Mouse (Mus musculus) CH12.LX (cell line): ENCODE measurements around the gene Tcf7l1. TPM values are rescaled to one million over a fixed set of nuclear protein-coding genes. Genes with fewer than 3 reads are reported as not detected.

Experiments used
- DNase-seq: peaks from one replicate; pipeline ENCODE4 v3.0.0-alpha.2; 2013; ENCODE audit errors: extremely low read depth
- H3K27ac ChIP-seq: 2 replicates; pipeline ENCODE4 v1.5.1; 2012; ENCODE audit warnings: low read depth, mild to moderate bottlenecking, control low read depth, moderate library complexity; ENCODE audit not compliant: insufficient read depth
- H3K27me3 ChIP-seq: replicated peaks from 2 replicates; pipeline ENCODE3; 2012; ENCODE audit warnings: inconsistent platforms
- H3K36me3 ChIP-seq, 2 experiments: replicated peaks in 1 of 2; 2 replicates each; pipeline versions ENCODE3 to v1.6.1; 2012; ENCODE audit warnings: inconsistent platforms in 1 of 2, low read length in 1 of 2, mild to moderate bottlenecking in 1 of 2, mixed read lengths in 1 of 2, moderate library complexity in 1 of 2; ENCODE audit not compliant: control insufficient read depth in 1 of 2, insufficient read depth in 1 of 2
- H3K4me1 ChIP-seq, 2 experiments: 2 replicates each; pipeline ENCODE4 v1.6.1; 2012; ENCODE audit warnings: inconsistent platforms in 1 of 2, moderate library complexity in 1 of 2; ENCODE audit not compliant: insufficient read depth in 2 of 2, control insufficient read depth in 1 of 2
- H3K4me2 ChIP-seq: 2 replicates; pipeline ENCODE4 v1.6.1; 2012; ENCODE audit warnings: low read depth, mild to moderate bottlenecking, control low read depth; ENCODE audit not compliant: poor library complexity, insufficient read depth, severe bottlenecking
- H3K4me3 ChIP-seq, 3 experiments: fragments of 150-350 bp in 1 of 3; sonication (generic) in 1 of 3; replicated peaks in 1 of 3; 2 replicates each; pipeline versions ENCODE3 to v1.5.1; 2011 to 2012; ENCODE audit warnings: low read depth in 2 of 3, low read length in 2 of 3, mild to moderate bottlenecking in 2 of 3, moderate library complexity in 2 of 3, control low read depth in 1 of 3, improper control_type of control experiment in 1 of 3, inconsistent platforms in 1 of 3, mixed read lengths in 1 of 3; ENCODE audit not compliant: poor library complexity in 1 of 3
- H3K79me2 ChIP-seq: replicated peaks from 2 replicates; pipeline ENCODE4 v1.6.1; 2012; ENCODE audit warnings: mild to moderate bottlenecking, moderate library complexity; ENCODE audit not compliant: control insufficient read depth, poor library complexity, insufficient read depth, severe bottlenecking; ENCODE audit errors: extremely low read depth
- H3K9ac ChIP-seq: 2 replicates; pipeline ENCODE4 v1.6.1; 2012; ENCODE audit warnings: low read depth, mild to moderate bottlenecking, control low read depth, moderate library complexity; ENCODE audit not compliant: insufficient read depth
- H3K9me3 ChIP-seq: replicated peaks from 2 replicates; pipeline ENCODE3; 2012; ENCODE audit warnings: low read length, inconsistent platforms, mixed read lengths
- CHD2 ChIP-seq: IDR thresholded peaks from 2 replicates; pipeline ENCODE4 v1.6.1; 2011; ENCODE audit warnings: low read length, improper control_type of control experiment
- CTCF ChIP-seq, 2 experiments: IDR thresholded peaks in 1 of 2; conservative IDR thresholded peaks in 1 of 2; 2 replicates each; pipeline ENCODE4 v1.5.1; 2011 to 2012; ENCODE audit warnings: low read depth in 2 of 2, low read length in 2 of 2, improper control_type of control experiment in 1 of 2, inconsistent platforms in 1 of 2, mild to moderate bottlenecking in 1 of 2, moderate library complexity in 1 of 2
- GABPA ChIP-seq: IDR thresholded peaks from 2 replicates; pipeline ENCODE4 v1.6.1; 2012; ENCODE audit warnings: low read depth, low read length, improper control_type of control experiment, inconsistent platforms; ENCODE audit not compliant: insufficient replicate concordance
- IRF4 ChIP-seq: IDR thresholded peaks from 2 replicates; pipeline ENCODE4 v1.6.1; 2014; ENCODE audit warnings: low read depth, mild to moderate bottlenecking, inconsistent platforms, low read length, improper control_type of control experiment
- MAFK ChIP-seq: IDR thresholded peaks from 2 replicates; pipeline ENCODE4 v1.6.1; 2011; ENCODE audit warnings: low read length, improper control_type of control experiment; ENCODE audit not compliant: insufficient replicate concordance
- MAZ ChIP-seq: IDR thresholded peaks from 2 replicates; pipeline ENCODE4 v1.6.1; 2012; ENCODE audit warnings: low read depth, mild to moderate bottlenecking, inconsistent platforms, low read length, improper control_type of control experiment, moderate library complexity
- NELFE ChIP-seq: IDR thresholded peaks from 2 replicates; pipeline ENCODE4 v1.6.1; 2011; ENCODE audit warnings: low read depth, low read length, improper control_type of control experiment
- POLR2AphosphoS2 ChIP-seq: IDR thresholded peaks from 2 replicates; pipeline ENCODE4 v1.6.1; 2011; ENCODE audit warnings: low read depth, low read length, improper control_type of control experiment
- SMC3 ChIP-seq: IDR thresholded peaks from 2 replicates; pipeline ENCODE4 v1.6.1; 2011; ENCODE audit warnings: low read depth, low read length, improper control_type of control experiment
- TCF12 ChIP-seq: IDR thresholded peaks from 2 replicates; pipeline ENCODE4 v1.6.1; 2014; ENCODE audit warnings: low read depth, mild to moderate bottlenecking, inconsistent platforms, low read length, improper control_type of control experiment
- dilution Hi-C: fragments of 300-500 bp; cut with MboI; formaldehyde crosslinking; loops from 2 replicates; pipeline ENCODE4 v1.14.3; 2020; ENCODE audit warnings: low sequenced_read_pairs; ENCODE audit not compliant: extremely low pct_unique_long_range_greater_than_20kb, extremely low pct_ligation_motif_present
- in situ Hi-C: fragments of 300-500 bp; cut with MboI; formaldehyde crosslinking; loops from 3 replicates; pipeline ENCODE4 v1.14.3; 2019; ENCODE audit warnings: low sequenced_read_pairs, low pct_ligation_motif_present, low pct_unique_long_range_greater_than_20kb, mixed read lengths
- polyA plus RNA-seq: library from polyadenylated mRNA; unstranded; fragments of >175 nt; gene quantifications from 2 replicates; pipeline ENCODE4 v1.2.1, GENCODE M21; 2012; ENCODE audit warnings: low read depth; ENCODE audit not compliant: insufficient read length
- total RNA-seq, 2 experiments: library from RNA; depleted of rRNA; stranded (reverse); fragments of 300-350 nt in 1 of 2; fragments of >200 nt in 1 of 2; gene quantifications; 2 replicates each; pipeline ENCODE4 v1.2.3; 2012 to 2014

The Tcf7l1 gene
- total and polyA plus RNA-seq, 3 experiments = 0.13 to 9.9 (median 0.47) TPM

DNA sequence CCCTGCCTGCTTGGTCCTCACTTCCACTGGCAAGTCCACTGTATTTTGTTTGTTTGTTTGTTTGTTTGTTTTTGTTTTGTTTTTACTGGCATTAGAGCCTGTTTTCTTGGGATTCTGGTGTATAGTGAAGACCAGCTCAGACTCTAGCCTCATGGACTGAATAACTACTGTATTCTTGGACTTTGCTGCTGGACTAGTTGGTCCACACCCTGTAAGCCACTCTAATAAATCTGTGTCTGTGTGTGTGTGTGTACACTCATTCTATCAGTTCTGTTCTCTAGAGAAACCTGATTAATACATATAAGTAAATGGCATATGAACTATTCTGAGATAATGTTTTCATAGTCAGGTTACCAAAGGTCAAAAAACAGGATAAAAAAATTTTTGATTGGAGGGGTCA, 198.9 kb downstream of the Tcf7l1 start:
- Histone ChIP-seq H3K4me1 (peaks cover 0 to 25% of the 10 kb centered on the region in 2 experiments; a peak in 2 of 4 replicates), H3K79me2 (no peaks in the 10 kb centered on the region), H3K27me3 (no peaks in the 10 kb centered on the region), H3K9ac (no peak overlapping the region), H3K4me2 (no peak overlapping the region), H3K9me3 (no peaks in the 10 kb centered on the region), H3K27ac (no peak overlapping the region), H3K4me3 (no peak overlapping the region), H3K36me3 (peaks cover 9 to 59% of the 10 kb centered on the region in 2 experiments)
- no peak for DNase-seq
- in situ Hi-C loops = no loop called here
- TF ChIP-seq CTCF (conservative IDR thresholded peaks at IDR 0.05 in 1 of 2, IDR thresholded peaks at IDR 0.05 in 1 of 2; ENCODE audit: low read depth in 2 of 2, low read length in 2 of 2) = no peak
- no peak for TF ChIP-seq NELFE
- no peak for TF ChIP-seq MAZ
- TF ChIP-seq CHD2 = no peak
- TF ChIP-seq SMC3 = no peak
- no peak for TF ChIP-seq POLR2AphosphoS2
- no peak for TF ChIP-seq TCF12
- TF ChIP-seq GABPA = no peak
- TF ChIP-seq MAFK = no peak
- TF ChIP-seq IRF4 = no peak
- dilution Hi-C loops = no loop called here

- no peaks in the 10 kb centered on the region for H3K27me3 ChIP-seq
- no peak overlapping the region for H3K27ac ChIP-seq
- no peaks in the 10 kb centered on the region for H3K79me2 ChIP-seq
- in situ Hi-C loops = no loop called here
- no peak overlapping the region for H3K4me2 ChIP-seq
- no peak overlapping the region for H3K4me3 ChIP-seq
- no peaks in the 10 kb centered on the region for H3K9me3 ChIP-seq
- no peak overlapping the region for H3K9ac ChIP-seq
- H3K36me3 ChIP-seq = peaks cover 9 to 55% of the 10 kb centered on the region in 2 experiments
- TF ChIP-seq IRF4 = no peak
- TF ChIP-seq, all 38 proteins: peak for 0
- no peak for DNase-seq
- dilution Hi-C loops = no loop called here
- H3K4me1 ChIP-seq = peaks cover 0 to 22% of the 10 kb centered on the region in 2 experiments; a peak in 2 of 4 replicates
These were observed 200.7 kb downstream of the Tcf7l1 start for GRCm38 (mm10) chr6:72588307-72588706.

DNA sequence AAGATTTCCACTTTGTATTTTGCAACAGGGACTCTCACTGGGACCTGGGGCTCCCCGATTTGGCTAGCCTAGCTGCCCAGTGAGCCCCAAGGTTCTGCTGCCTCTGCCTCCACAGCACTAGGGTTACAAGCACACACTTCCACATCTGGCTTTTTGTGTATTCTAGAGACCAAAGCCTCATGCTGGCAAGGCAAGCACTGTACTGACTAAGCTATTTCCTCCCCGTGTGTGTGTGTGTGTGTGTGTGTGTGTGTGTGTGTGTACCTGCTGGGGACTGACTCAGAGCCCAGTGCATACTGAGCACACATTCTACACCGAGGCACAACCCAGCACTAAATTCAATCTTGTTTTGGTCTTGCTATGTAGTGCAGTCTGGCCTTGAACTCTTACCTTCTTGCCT, 202.4 kb downstream of the Tcf7l1 start:
- no peak overlapping the region for H3K4me2 ChIP-seq
- TF ChIP-seq MAFK (no peak), SMC3 (no peak), GABPA (no peak)
- no peak overlapping the region for H3K27ac ChIP-seq
- no peak for DNase-seq
- no peaks in the 10 kb centered on the region for H3K79me2 ChIP-seq
- peaks cover 9 to 46% of the 10 kb centered on the region in 2 experiments for H3K36me3 ChIP-seq
- in situ Hi-C loops = no loop called here
- dilution Hi-C loops = no loop called here
- no peaks in the 10 kb centered on the region for H3K27me3 ChIP-seq
- H3K9ac ChIP-seq = no peak overlapping the region
- peaks cover 0 to 22% of the 10 kb centered on the region in 2 experiments; a peak in 2 of 4 replicates for H3K4me1 ChIP-seq
- no peaks in the 10 kb centered on the region for H3K9me3 ChIP-seq
- H3K4me3 ChIP-seq = no peak overlapping the region
